Mouse (Mus musculus) thymus, postnatal 0 days (tissue): ENCODE data around the gene Hoxa1. TPM values are rescaled to one million over a fixed set of nuclear protein-coding genes. Genes with fewer than 3 reads are reported as not detected.

ENCODE experiments used
- DNase-seq: peaks from one replicate; pipeline ENCODE4 v3.0.0-alpha.2; 2015; ENCODE audit warnings: low spot score
- polyA plus RNA-seq: library from polyadenylated mRNA; unstranded; fragments of >200 nt; fragmentation: Nextera tagmentation; extraction: Ambion mirVana; gene quantifications from 2 replicates; pipeline ENCODE4 v1.2.1, GENCODE M21; 2015

Hoxa1 gene
- polyA plus RNA-seq, 1 experiment from 2014 or later: 0.44 TPM

GRCm38 (mm10) chr6:52106178-52106577 lies 51.9 kb downstream of the Hoxa1 start:
- DNase-seq: no peak

Other genes starting within 250 kb of the Hoxa1 start
- 24.2 and 24.6 TPM in 2 replicates for gene Skap2, start 145.8 kb downstream of the Hoxa1 start, polyA plus RNA-seq
- 5.1 and 5.4 TPM in 2 replicates for gene Hoxa2, start 6.5 kb upstream of the Hoxa1 start, polyA plus RNA-seq
- gene 5730596B20Rik, start 19.2 kb upstream of the Hoxa1 start, polyA plus RNA-seq: 0.24 and 0.25 TPM in 2 replicates
- 0.27 and 0.39 TPM in 2 replicates for gene Hoxa4, start 33.4 kb upstream of the Hoxa1 start, polyA plus RNA-seq
- 0.06 and 0.21 TPM in 2 replicates for gene Hoxa5, start 46.3 kb upstream of the Hoxa1 start, polyA plus RNA-seq
- gene Hoxa6, start 50.4 kb upstream of the Hoxa1 start, polyA plus RNA-seq: not detected in 2 replicates
- gene Hoxa3, start 55.0 kb upstream of the Hoxa1 start, polyA plus RNA-seq: 1.1 and 1.2 TPM in 2 replicates
- not detected in 2 replicates for gene Gm28308, start 55.0 kb upstream of the Hoxa1 start, polyA plus RNA-seq
- gene Hoxa7, start 63.5 kb upstream of the Hoxa1 start, polyA plus RNA-seq: 0.71 and 1.4 TPM in 2 replicates
- gene Hoxa9, start 72.8 kb upstream of the Hoxa1 start, polyA plus RNA-seq: 0.62 and 0.81 TPM in 2 replicates
- gene Hoxa10, start 82.5 kb upstream of the Hoxa1 start, polyA plus RNA-seq: 0.08 and 0.19 TPM in 2 replicates
- gene Hoxa11, start 87.5 kb upstream of the Hoxa1 start, polyA plus RNA-seq: not detected in 2 replicates
- not detected in 2 replicates for gene Hoxa13, start 102.6 kb upstream of the Hoxa1 start, polyA plus RNA-seq
- not detected in 2 replicates for gene Evx1, start 155.2 kb upstream of the Hoxa1 start, polyA plus RNA-seq